Mouse (Mus musculus) liver, postnatal 0 days (tissue): ENCODE measurements around the gene Atad5. TPM values are rescaled to one million over a fixed set of nuclear protein-coding genes. Genes with fewer than 3 reads are reported as not detected.

Experiments used
- ATAC-seq: fragments of 200-750 bp; cut with Nextera tagmentation; 2 replicates; pipeline ENCODE4 v1.8.0; 2017; ENCODE audit warnings: mild to moderate bottlenecking, moderate library complexity
- DNase-seq: peaks from one replicate; pipeline ENCODE4 v3.0.0-alpha.2; 2016
- H3K27ac ChIP-seq: fragments of 300-500 bp; sonication (generic); 2 replicates; pipeline ENCODE4 v1.5.1; 2014; ENCODE audit warnings: antibody characterized with exemption, moderate library complexity, mild to moderate bottlenecking, low read depth
- H3K27me3 ChIP-seq: fragments of 300-500 bp; sonication (generic); 2 replicates; pipeline ENCODE4 v1.6.1; 2014; ENCODE audit warnings: low read length, control low read depth, mixed read lengths; ENCODE audit not compliant: insufficient read depth
- H3K36me3 ChIP-seq: fragments of 300-500 bp; sonication (generic); replicated peaks from 2 replicates; pipeline ENCODE4 v1.6.1; 2014; ENCODE audit warnings: mild to moderate bottlenecking, control low read depth, low read length, moderate library complexity, mixed read lengths; ENCODE audit not compliant: insufficient read depth
- H3K4me1 ChIP-seq: fragments of 300-500 bp; sonication (generic); 2 replicates; pipeline ENCODE4 v1.6.1; 2014; ENCODE audit warnings: antibody characterized with exemption, mild to moderate bottlenecking, control low read depth; ENCODE audit not compliant: insufficient read depth
- H3K4me2 ChIP-seq: fragments of 300-500 bp; sonication (generic); 2 replicates; pipeline ENCODE4 v1.6.1; 2014; ENCODE audit warnings: low read depth, mild to moderate bottlenecking, low read length, moderate library complexity, mixed read lengths
- H3K4me3 ChIP-seq: fragments of 300-500 bp; sonication (generic); 2 replicates; pipeline ENCODE4 v1.5.1; 2014; ENCODE audit warnings: low read depth, low read length
- H3K9ac ChIP-seq: fragments of 300-500 bp; sonication (generic); replicated peaks from 2 replicates; pipeline ENCODE4 v1.6.1; 2014; ENCODE audit warnings: mild to moderate bottlenecking, moderate library complexity
- H3K9me3 ChIP-seq: fragments of 300-500 bp; sonication (generic); 2 replicates; pipeline ENCODE4 v1.6.1; 2016; ENCODE audit warnings: mild to moderate bottlenecking, control low read depth, low read length, mixed read lengths
- CTCF ChIP-seq: sonication (generic); IDR thresholded peaks from 2 replicates; pipeline ENCODE4 v1.5.1; 2016; ENCODE audit warnings: antibody characterized with exemption, low read depth
- EP300 ChIP-seq: IDR thresholded peaks from 2 replicates; pipeline ENCODE4 v1.6.1; 2016; ENCODE audit warnings: antibody characterized with exemption, low read depth, mild to moderate bottlenecking
- WGBS: fragments of 180-500 bp; shearing (Covaris S2); extraction: QIAGEN DNeasy Blood & Tissue Kit; methylation state at CpG from one replicate; pipeline ENCODE4 v1.1.7; 2014; ENCODE audit not compliant: insufficient replicate concordance; 5-methylcytosine and 5-hydroxymethylcytosine counted together
- polyA plus RNA-seq: library from polyadenylated mRNA; unstranded; fragments of >200 nt; fragmentation: Nextera tagmentation; extraction: Ambion mirVana; gene quantifications from 2 replicates; pipeline ENCODE4 v1.2.1, GENCODE M21; 2015

Gene Atad5
- polyA plus RNA-seq, 1 experiment from 2014 or later = 4.9 TPM

DNA sequence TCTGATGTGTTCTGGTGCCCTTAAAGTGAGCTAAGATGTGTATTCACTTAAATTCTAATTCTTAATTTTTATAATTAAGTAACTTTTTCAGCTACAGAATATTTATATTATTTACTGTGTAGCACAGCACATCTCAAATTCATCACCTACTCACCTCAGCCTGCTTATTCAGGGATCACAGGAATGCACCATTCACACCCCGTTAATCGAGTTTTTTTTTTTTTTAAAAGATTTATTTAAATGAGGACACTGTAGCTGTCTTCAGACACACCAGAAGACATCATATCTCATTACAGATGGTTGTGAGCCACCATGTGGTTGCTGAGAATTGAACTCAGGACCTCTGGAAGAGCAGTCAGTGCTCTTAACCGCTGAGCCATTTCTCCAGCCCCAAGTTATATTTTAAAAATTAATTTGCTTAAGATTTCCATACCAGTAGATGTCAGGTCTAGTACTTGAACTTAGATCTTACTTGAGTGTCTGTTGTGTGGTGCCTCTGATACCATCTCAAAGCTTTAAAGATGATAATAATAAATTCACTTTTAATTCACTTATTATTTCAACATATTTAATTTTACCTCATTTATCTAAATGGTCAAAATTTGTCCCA, 1.5 kb downstream of the Atad5 start:
- DNase-seq (no peak), ATAC-seq (no peak)
- Histone ChIP-seq H3K27me3 (no peaks in the 10 kb centered on the region), H3K4me1 (peaks cover 16% of the 10 kb centered on the region; the same call in 1 of the 2 replicates), H3K4me3 (peak overlapping the region; percentile 93), H3K9me3 (no peaks in the 10 kb centered on the region), H3K9ac (peak overlapping the region; percentile 96), H3K27ac (no peak overlapping the region), H3K4me2 (peak overlapping the region; percentile 83), H3K36me3 (peaks cover 14% of the 10 kb centered on the region)
- 39% methylated on average over 3 of the region's 3 CpGs for WGBS
- no peak for TF ChIP-seq EP300
- no peak for TF ChIP-seq CTCF

DNA sequence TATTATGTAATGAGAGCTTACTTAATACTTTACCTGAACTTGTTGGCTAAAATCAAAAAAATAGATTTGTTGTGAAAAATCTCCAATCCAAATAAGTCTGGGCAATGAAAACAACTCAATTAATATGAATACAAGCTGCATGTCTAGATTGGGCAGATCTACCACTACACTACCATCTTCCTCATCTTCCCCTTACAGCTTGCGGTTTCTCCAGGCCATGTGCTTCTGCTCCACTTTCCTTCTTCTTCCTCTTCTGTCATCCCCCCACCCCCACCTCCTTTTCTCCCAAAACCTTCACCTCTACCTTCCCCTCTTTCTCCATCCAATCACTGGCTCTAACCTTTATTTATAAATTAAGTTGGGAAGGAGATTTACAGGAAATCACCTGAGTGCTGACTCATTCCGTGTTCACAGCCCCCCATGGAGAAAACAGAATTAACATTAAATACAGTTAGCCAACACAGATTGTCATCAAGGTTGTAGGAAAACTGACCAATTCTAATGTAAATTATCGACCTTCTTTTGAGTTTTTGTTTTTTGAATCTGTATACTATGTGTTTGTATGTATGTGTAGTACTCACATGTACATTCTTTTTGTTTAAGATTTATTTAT, 9.3 kb downstream of the Atad5 start:
- no peak overlapping the region for H3K27ac ChIP-seq
- H3K9ac ChIP-seq = no peak overlapping the region
- no peak overlapping the region for H3K4me2 ChIP-seq
- no peak for TF ChIP-seq EP300
- no peak for TF ChIP-seq CTCF
- DNase-seq (no peak), ATAC-seq (no peak)
- H3K4me1 ChIP-seq = no peaks in the 10 kb centered on the region
- no peaks in the 10 kb centered on the region for H3K9me3 ChIP-seq
- H3K27me3 ChIP-seq = no peaks in the 10 kb centered on the region
- no peak overlapping the region for H3K4me3 ChIP-seq
- peaks cover 48% of the 10 kb centered on the region for H3K36me3 ChIP-seq
- WGBS = 72% methylated on average over 3 of the region's 3 CpGs

DNA sequence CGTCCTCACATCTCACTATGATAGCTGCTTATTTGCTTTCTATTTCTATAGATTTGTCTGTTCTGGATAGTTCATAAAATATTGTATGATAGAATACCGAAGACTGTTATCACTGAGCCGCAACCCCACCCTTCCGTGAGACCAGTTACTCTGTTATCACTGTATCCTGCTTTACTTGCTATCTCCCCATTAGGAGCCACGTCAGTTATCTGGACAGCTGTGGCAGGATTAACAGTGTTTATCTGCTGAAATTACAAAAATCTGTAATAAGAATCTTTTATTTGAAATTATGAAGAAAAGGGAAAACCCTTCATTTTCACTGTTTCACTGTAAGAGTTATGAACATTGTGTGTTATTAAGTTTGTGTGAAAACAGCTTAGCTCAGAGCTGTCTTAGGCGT, 12.1 kb downstream of the Atad5 start:
- H3K36me3 ChIP-seq = peaks cover 40% of the 10 kb centered on the region

DNA sequence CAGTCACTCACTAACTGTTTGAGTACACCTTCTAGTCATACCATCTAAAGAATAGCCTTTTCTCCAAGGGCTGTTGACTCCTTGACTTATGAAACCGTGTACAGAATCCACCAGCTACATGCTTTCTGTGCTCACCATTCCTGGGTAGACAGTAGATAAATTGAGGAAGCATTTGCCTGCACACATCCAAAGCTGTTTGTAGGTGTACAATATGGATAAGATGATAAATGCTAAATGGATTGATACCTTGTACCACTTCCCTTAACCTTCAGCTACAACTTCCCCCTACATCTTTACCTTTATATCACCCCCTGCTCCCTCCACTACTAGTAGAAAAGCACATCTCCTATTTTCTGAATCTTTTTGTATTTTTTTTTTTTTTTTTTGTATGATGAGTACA, 15.2 kb downstream of the Atad5 start:
- Histone ChIP-seq H3K4me3 (no peak overlapping the region), H3K4me2 (no peak overlapping the region), H3K27me3 (no peaks in the 10 kb centered on the region), H3K36me3 (peaks cover 55% of the 10 kb centered on the region), H3K9me3 (no peaks in the 10 kb centered on the region), H3K9ac (no peak overlapping the region), H3K4me1 (no peaks in the 10 kb centered on the region), H3K27ac (no peak overlapping the region)
- no peak for ATAC-seq
- no peak for DNase-seq
- TF ChIP-seq EP300 (no peak), CTCF (no peak)
- 89% methylated on average over 1 of the region's 1 CpGs for WGBS

More for the DNA sequence above, 12.1 kb downstream of the Atad5 start:
- Histone ChIP-seq H3K27ac (no peak overlapping the region), H3K9me3 (no peaks in the 10 kb centered on the region), H3K4me3 (no peak overlapping the region), H3K4me2 (no peak overlapping the region), H3K9ac (no peak overlapping the region), H3K4me1 (no peaks in the 10 kb centered on the region), H3K27me3 (no peaks in the 10 kb centered on the region)
- DNase-seq (no peak), ATAC-seq (no peak)
- WGBS = 56% methylated on average over 6 of the region's 6 CpGs
- TF ChIP-seq CTCF (no peak), EP300 (peak; percentile 44; the same call in 1 of the 2 replicates)

DNA sequence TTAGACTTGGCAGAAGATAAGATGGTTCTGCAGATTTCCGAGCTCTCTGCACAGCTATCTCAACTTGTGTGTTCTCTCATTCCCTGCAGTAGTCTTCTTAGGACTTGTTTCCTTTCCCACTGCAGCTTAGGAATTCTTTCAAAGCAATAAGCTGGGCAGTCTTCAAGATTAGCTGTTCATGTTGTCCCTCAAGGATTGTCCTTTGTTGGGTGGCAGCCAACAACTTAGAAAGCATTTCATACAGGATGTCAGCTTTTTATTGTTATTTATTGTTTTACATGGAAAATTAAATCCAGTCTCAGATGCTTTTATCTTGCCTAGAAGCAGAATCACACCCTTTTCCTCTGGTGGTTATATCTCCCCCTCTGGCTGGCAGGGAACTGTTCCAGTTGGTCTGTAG, 27.2 kb downstream of the Atad5 start:
- Histone ChIP-seq H3K9ac (no peak overlapping the region), H3K4me1 (0 out of 2 replicates have a peak, but pooled peaks cover 3% of the 10 kb centered on the region), H3K4me3 (no peak overlapping the region), H3K4me2 (no peak overlapping the region), H3K36me3 (peaks cover 69% of the 10 kb centered on the region), H3K9me3 (no peaks in the 10 kb centered on the region), H3K27me3 (no peaks in the 10 kb centered on the region), H3K27ac (no peak overlapping the region)
- no peak for TF ChIP-seq EP300
- TF ChIP-seq CTCF = 0 out of 2 replicates have a peak, but pooled peaks have one; percentile 2
- WGBS = 62% methylated on average over 1 of the region's 1 CpGs
- DNase-seq (no peak), ATAC-seq (no peak)

DNA sequence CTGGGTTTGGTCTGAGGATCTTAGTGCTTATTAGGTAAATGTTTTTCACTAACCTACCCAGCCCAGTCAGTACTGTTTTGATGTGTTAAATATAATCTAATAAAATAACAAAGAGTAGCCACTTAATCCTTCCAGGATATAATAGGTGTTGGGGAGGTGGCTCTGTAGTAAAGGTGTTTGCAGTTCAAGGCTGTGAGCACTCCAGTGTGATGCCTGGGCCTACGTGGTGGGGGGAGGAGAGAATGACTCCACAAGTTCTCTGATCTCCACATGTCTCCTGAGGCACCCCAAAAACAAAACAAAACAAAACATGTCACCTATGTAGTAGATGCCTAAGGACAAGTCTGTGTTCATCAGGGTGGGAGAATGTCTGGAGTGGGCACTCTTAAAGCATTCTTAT, 42.9 kb downstream of the Atad5 start:
- H3K9ac ChIP-seq = no peak overlapping the region
- no peak for TF ChIP-seq EP300
- TF ChIP-seq CTCF = no peak
- no peaks in the 10 kb centered on the region for H3K27me3 ChIP-seq
- 76% methylated on average over 1 of the region's 1 CpGs for WGBS
- no peaks in the 10 kb centered on the region for H3K4me1 ChIP-seq
- H3K36me3 ChIP-seq = peaks cover 64% of the 10 kb centered on the region
- no peak for DNase-seq
- no peak overlapping the region for H3K4me3 ChIP-seq
- H3K9me3 ChIP-seq = no peaks in the 10 kb centered on the region
- H3K27ac ChIP-seq = no peak overlapping the region
- no peak for ATAC-seq
- no peak overlapping the region for H3K4me2 ChIP-seq
